Mouse (Mus musculus) thymus, adult 2 months (tissue): ENCODE data around the gene Cacna1c. TPM values are rescaled to one million over a fixed set of nuclear protein-coding genes. Genes with fewer than 3 reads are reported as not detected.

Experiments used
- DNase-seq: peaks from one replicate; pipeline ENCODE4 v3.0.0; 2021
- H3K27ac ChIP-seq: fragments of 200-500 bp; 2 replicates; pipeline ENCODE4 v1.5.1; 2012; ENCODE audit warnings: low read length, control low read depth; ENCODE audit not compliant: control insufficient read depth, insufficient read depth
- H3K27me3 ChIP-seq: fragments of 200-500 bp; 2 replicates; pipeline ENCODE4 v1.6.1; 2012; ENCODE audit warnings: mild to moderate bottlenecking, low read length, moderate library complexity, mixed read lengths; ENCODE audit not compliant: control insufficient read depth, insufficient read depth
- H3K36me3 ChIP-seq: fragments of 200-500 bp; 2 replicates; pipeline ENCODE4 v1.6.1; 2012; ENCODE audit warnings: mild to moderate bottlenecking, low read length, moderate library complexity; ENCODE audit not compliant: control insufficient read depth, insufficient read depth
- H3K4me1 ChIP-seq: fragments of 200-500 bp; replicated peaks from 2 replicates; pipeline ENCODE4 v1.6.1; 2012; ENCODE audit warnings: low read length; ENCODE audit not compliant: control insufficient read depth, insufficient read depth
- H3K4me3 ChIP-seq: fragments of 200-500 bp; 2 replicates; pipeline ENCODE4 v1.5.1; 2012; ENCODE audit warnings: mild to moderate bottlenecking, low read length, control low read depth, moderate library complexity; ENCODE audit not compliant: control insufficient read depth, insufficient read depth
- CTCF ChIP-seq: fragments of 200-500 bp; IDR thresholded peaks from 2 replicates; pipeline ENCODE4 v1.5.1; 2012; ENCODE audit warnings: mild to moderate bottlenecking, control low read depth, low read length, moderate library complexity, borderline replicate concordance; ENCODE audit not compliant: control insufficient read depth, poor library complexity, insufficient read depth; ENCODE audit errors: extremely low read depth
- POLR2A ChIP-seq: fragments of 200-500 bp; IDR thresholded peaks from 2 replicates; pipeline ENCODE4 v1.6.1; 2012; ENCODE audit warnings: mild to moderate bottlenecking, low read length, control low read depth, moderate library complexity; ENCODE audit not compliant: control insufficient read depth, poor library complexity, insufficient read depth; ENCODE audit errors: extremely low read depth
- WGBS: fragments of 180-500 bp; shearing (Covaris S2); methylation state at CpG from one replicate; pipeline ENCODE4 v1.1.7; 2018; 5-methylcytosine and 5-hydroxymethylcytosine counted together
- polyA plus RNA-seq: library from polyadenylated mRNA; depleted of rRNA; stranded (reverse); fragments of >200 nt; gene quantifications from 2 replicates; pipeline ENCODE4 v1.2.3, GENCODE M21; 2012

Cacna1c gene
- polyA plus RNA-seq, 1 experiment, result 4.8 TPM

DNA sequence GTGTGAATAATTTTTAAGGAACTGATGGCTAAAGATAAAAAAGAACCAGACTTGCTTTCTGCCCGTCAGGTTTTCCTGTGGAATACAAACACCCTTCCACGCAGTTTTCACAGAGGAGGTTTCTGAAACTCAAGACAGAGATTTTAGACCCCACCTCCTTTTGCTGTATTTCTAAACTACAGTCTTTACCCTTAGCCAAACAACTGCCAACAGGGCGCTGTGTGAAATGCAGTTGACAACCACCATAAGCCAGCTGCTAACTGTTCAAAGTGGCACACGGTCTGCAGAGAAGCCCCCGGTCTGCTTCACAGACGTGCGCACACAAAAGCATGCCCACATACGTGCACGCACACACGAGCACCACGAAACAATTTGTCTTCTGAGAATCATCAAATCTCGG lies 216.0 kb downstream of the Cacna1c start:
- Histone ChIP-seq H3K36me3 (no peaks in the 10 kb centered on the region), H3K27me3 (no peaks in the 10 kb centered on the region), H3K27ac (no peak overlapping the region), H3K4me3 (no peak overlapping the region), H3K4me1 (peaks cover 4% of the 10 kb centered on the region; the same call in 1 of the 2 replicates)
- TF ChIP-seq POLR2A (no peak), CTCF (no peak)
- no peak for DNase-seq
- 75% methylated on average over 12 of the region's 12 CpGs for WGBS

GRCm38 (mm10) chr6:118977443-118978271 lies 218.6 kb downstream of the Cacna1c start:
- Histone ChIP-seq H3K4me1 (no peaks in the 10 kb centered on the region), H3K27me3 (no peaks in the 10 kb centered on the region), H3K36me3 (no peaks in the 10 kb centered on the region), H3K27ac (no peak overlapping the region), H3K4me3 (no peak overlapping the region)
- TF ChIP-seq CTCF (no peak), POLR2A (no peak)
- DNase-seq, result no peak
- WGBS, result 76% methylated on average over 10 of the region's 10 CpGs

GRCm38 (mm10) chr6:118976617-118977016 lies 219.6 kb downstream of the Cacna1c start:
- WGBS, result 93% methylated on average over 14 of the region's 14 CpGs
- H3K4me1 ChIP-seq, result no peaks in the 10 kb centered on the region
- TF ChIP-seq POLR2A (no peak), CTCF (no peak)

GRCm38 (mm10) chr6:118971844-118972531 lies 224.2 kb downstream of the Cacna1c start:
- no peak for TF ChIP-seq POLR2A
- no peak for TF ChIP-seq CTCF
- H3K4me3 ChIP-seq, result no peak overlapping the region

More at GRCm38 (mm10) chr6:118976617-118977016, 219.6 kb downstream of the Cacna1c start:
- no peaks in the 10 kb centered on the region for H3K27me3 ChIP-seq
- no peak overlapping the region for H3K4me3 ChIP-seq
- H3K36me3 ChIP-seq, result no peaks in the 10 kb centered on the region
- no peak overlapping the region for H3K27ac ChIP-seq
- no peak for DNase-seq

GRCm38 (mm10) chr6:118968776-118969175 lies 227.4 kb downstream of the Cacna1c start:
- H3K27me3 ChIP-seq, result no peaks in the 10 kb centered on the region
- no peak overlapping the region for H3K27ac ChIP-seq
- WGBS, result 73% methylated on average over 4 of the region's 4 CpGs
- H3K4me1 ChIP-seq, result no peaks in the 10 kb centered on the region
- no peak for DNase-seq
- H3K36me3 ChIP-seq, result no peaks in the 10 kb centered on the region
- no peak overlapping the region for H3K4me3 ChIP-seq
- TF ChIP-seq POLR2A (no peak), CTCF (no peak)

More at GRCm38 (mm10) chr6:118971844-118972531, 224.2 kb downstream of the Cacna1c start:
- WGBS, result 82% methylated on average over 9 of the region's 10 CpGs
- H3K36me3 ChIP-seq, result no peaks in the 10 kb centered on the region
- H3K27me3 ChIP-seq, result no peaks in the 10 kb centered on the region
- no peak for DNase-seq
- H3K4me1 ChIP-seq, result no peaks in the 10 kb centered on the region
- no peak overlapping the region for H3K27ac ChIP-seq

DNA sequence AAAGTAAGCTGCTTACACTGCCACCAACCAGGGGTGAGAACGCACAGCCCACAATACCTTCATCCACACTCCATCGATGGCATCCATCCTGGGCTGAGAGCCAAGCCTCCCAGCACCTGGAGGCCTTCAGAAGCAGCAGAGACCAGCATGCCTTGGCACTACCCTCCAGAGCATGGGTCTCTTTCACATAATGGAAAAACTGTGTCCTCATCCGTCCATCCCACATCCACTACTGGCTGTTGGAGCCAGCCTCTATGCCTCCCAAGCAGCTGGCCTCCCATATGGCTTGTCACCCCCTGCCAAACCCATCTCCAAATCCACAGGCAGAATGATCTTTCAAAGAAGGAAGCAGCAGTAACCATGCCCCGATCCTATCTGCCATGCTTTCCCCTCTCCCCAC lies 229.3 kb downstream of the Cacna1c start:
- WGBS, result 93% methylated on average over 4 of the region's 4 CpGs
- Histone ChIP-seq H3K36me3 (no peaks in the 10 kb centered on the region), H3K27ac (no peak overlapping the region), H3K27me3 (no peaks in the 10 kb centered on the region), H3K4me1 (no peaks in the 10 kb centered on the region), H3K4me3 (no peak overlapping the region)
- TF ChIP-seq CTCF (no peak), POLR2A (no peak)
- no peak for DNase-seq

GRCm38 (mm10) chr6:118965577-118965976 lies 230.6 kb downstream of the Cacna1c start:
- H3K27me3 ChIP-seq, result no peaks in the 10 kb centered on the region
- H3K4me3 ChIP-seq, result no peak overlapping the region
- H3K36me3 ChIP-seq, result no peaks in the 10 kb centered on the region
- 80% methylated on average over 2 of the region's 2 CpGs for WGBS
- TF ChIP-seq CTCF, result no peak
- TF ChIP-seq POLR2A, result no peak
- no peaks in the 10 kb centered on the region for H3K4me1 ChIP-seq
- DNase-seq, result no peak
- no peak overlapping the region for H3K27ac ChIP-seq
